Mouse (Mus musculus) kidney, postnatal 0 days (tissue): ENCODE measurements around the gene Cmbl. TPM values are rescaled to one million over a fixed set of nuclear protein-coding genes. Genes with fewer than 3 reads are reported as not detected.
A peak's percentile ranks its signal among the peaks of the same experiment; 100 is the strongest.

Source experiments
- ATAC-seq: fragments of 200-750 bp; cut with Nextera tagmentation; replicated peaks from 2 replicates; pipeline ENCODE4 v1.8.0; 2017; ENCODE audit warnings: low read depth, moderate number of reproducible peaks, moderate TSS enrichment, moderate library complexity; ENCODE audit not compliant: low FRiP score
- DNase-seq: peaks from one replicate; pipeline ENCODE4 v3.0.0-alpha.2; 2016; ENCODE audit warnings: low spot score
- H3K27ac ChIP-seq: fragments of 300-500 bp; sonication (generic); 2 replicates; pipeline ENCODE4 v1.5.1; 2014; ENCODE audit warnings: mild to moderate bottlenecking
- H3K27me3 ChIP-seq: fragments of 300-500 bp; sonication (generic); 2 replicates; pipeline ENCODE4 v1.6.1; 2014; ENCODE audit warnings: low read length, mixed read lengths; ENCODE audit not compliant: insufficient read depth
- H3K36me3 ChIP-seq: fragments of 300-500 bp; sonication (generic); 2 replicates; pipeline ENCODE4 v1.6.1; 2014; ENCODE audit warnings: low read length, mixed read lengths; ENCODE audit not compliant: insufficient read depth
- H3K4me1 ChIP-seq: fragments of 300-500 bp; sonication (generic); replicated peaks from 2 replicates; pipeline ENCODE4 v1.6.1; 2014; ENCODE audit warnings: antibody characterized with exemption, low read length, mixed read lengths; ENCODE audit not compliant: insufficient read depth
- H3K4me2 ChIP-seq: fragments of 300-500 bp; sonication (generic); 2 replicates; pipeline ENCODE4 v1.6.1; 2014; ENCODE audit warnings: mild to moderate bottlenecking, low read length, moderate library complexity, mixed read lengths
- H3K4me3 ChIP-seq: fragments of 300-500 bp; sonication (generic); replicated peaks from 2 replicates; pipeline ENCODE4 v1.5.1; 2014; ENCODE audit warnings: low read depth, low read length
- H3K9ac ChIP-seq: fragments of 300-500 bp; sonication (generic); 2 replicates; pipeline ENCODE4 v1.6.1; 2014; ENCODE audit warnings: low read depth, low read length
- H3K9me3 ChIP-seq: fragments of 300-500 bp; sonication (generic); replicated peaks from 2 replicates; pipeline ENCODE4 v1.6.1; 2016; ENCODE audit warnings: low read length, inconsistent platforms, mixed read lengths
- CTCF ChIP-seq: IDR thresholded peaks from 2 replicates; pipeline ENCODE4 v1.5.1; 2016; ENCODE audit warnings: antibody characterized with exemption, low read depth, mild to moderate bottlenecking, moderate library complexity
- WGBS: fragments of 180-500 bp; shearing (Covaris S2); extraction: QIAGEN DNeasy Blood & Tissue Kit; methylation state at CpG from one replicate; pipeline ENCODE4 v1.1.7; 2014; 5-methylcytosine and 5-hydroxymethylcytosine counted together
- polyA plus RNA-seq: library from polyadenylated mRNA; unstranded; fragments of >200 nt; fragmentation: Nextera tagmentation; extraction: Ambion mirVana; gene quantifications from 2 replicates; pipeline ENCODE4 v1.2.1, GENCODE M21; 2015

Cmbl gene
- polyA plus RNA-seq, 1 experiment from 2014 or later = 60.0 TPM

DNA sequence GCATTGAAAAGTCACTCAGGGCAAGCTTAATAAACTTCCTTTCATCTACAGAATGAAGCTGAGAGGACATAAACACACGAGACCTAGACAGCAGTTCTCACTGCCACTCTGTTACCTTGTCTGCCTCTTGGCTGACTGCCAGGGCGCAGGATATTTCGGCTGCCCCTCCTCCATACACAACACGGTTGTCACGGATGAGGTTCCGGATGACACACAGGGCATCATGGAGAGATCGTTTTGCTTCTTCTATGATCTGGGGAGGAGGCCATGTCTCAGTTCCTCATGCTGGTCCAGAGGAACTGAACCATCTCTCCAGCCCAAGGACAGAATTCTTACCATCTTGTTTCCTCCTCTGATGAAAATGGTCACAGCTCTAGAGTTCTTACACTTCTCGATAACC lies 27.3 kb downstream of the Cmbl start:
- no peaks in the 10 kb centered on the region for H3K9me3 ChIP-seq
- no peak overlapping the region for H3K9ac ChIP-seq
- ATAC-seq (no peak), DNase-seq (no peak)
- peaks cover 65% of the 10 kb centered on the region for H3K36me3 ChIP-seq
- no peak overlapping the region for H3K27ac ChIP-seq
- H3K4me3 ChIP-seq = no peak overlapping the region
- no peak for TF ChIP-seq CTCF
- no peaks in the 10 kb centered on the region for H3K27me3 ChIP-seq
- WGBS = 78% methylated on average over 8 of the region's 8 CpGs
- 0 out of 2 replicates have a peak, but pooled peaks cover 4% of the 10 kb centered on the region for H3K4me1 ChIP-seq
- H3K4me2 ChIP-seq = no peak overlapping the region

DNA sequence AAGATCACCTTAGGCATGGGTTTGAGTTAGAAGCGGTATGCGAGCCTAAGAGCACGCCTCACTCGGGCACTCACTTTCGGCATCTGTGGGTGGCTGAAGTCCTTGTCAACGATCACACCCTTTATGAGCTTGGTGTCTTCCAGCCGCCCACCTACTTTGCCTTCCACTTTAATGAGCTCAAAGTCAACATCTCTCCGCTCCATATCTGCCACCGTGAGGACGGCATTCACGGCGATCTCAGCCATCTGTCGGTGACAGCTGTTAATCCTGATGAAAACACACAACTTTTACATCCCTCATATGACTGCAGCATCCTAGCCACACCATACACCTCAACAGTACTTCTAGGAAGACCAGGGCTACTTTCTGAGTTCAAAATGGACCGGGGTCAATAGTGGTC lies 29.1 kb downstream of the Cmbl start:
- 84% methylated on average over 14 of the region's 14 CpGs for WGBS
- DNase-seq (no peak), ATAC-seq (no peak)
- Histone ChIP-seq H3K4me3 (no peak overlapping the region), H3K9ac (no peak overlapping the region), H3K9me3 (no peaks in the 10 kb centered on the region), H3K36me3 (peaks cover 65% of the 10 kb centered on the region), H3K4me2 (no peak overlapping the region), H3K4me1 (0 out of 2 replicates have a peak, but pooled peaks cover under 1% of the 10 kb centered on the region), H3K27ac (no peak overlapping the region), H3K27me3 (no peaks in the 10 kb centered on the region)
- TF ChIP-seq CTCF = no peak

DNA sequence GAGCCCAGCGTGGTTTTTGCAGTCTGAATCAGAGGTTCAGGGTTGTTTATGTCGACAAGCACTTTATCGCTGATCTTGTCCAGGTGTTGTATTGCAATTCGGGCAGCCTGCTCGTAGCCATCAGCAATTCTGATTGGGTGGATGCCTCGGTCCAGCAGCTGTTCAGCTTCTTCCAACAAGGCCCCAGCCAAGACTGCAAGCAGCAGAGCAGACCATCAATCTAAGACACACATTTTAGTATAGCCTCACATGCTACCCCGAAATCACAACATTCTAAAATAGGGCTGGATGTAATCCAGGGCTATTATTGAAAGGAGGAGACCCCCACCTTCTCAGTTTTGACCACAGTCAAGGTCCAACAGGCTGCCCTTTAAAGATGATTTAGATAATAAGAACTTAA lies 30.5 kb downstream of the Cmbl start:
- peak; percentile 84 for DNase-seq
- H3K27me3 ChIP-seq = no peaks in the 10 kb centered on the region
- H3K36me3 ChIP-seq = peaks cover 54% of the 10 kb centered on the region
- H3K4me3 ChIP-seq = no peak overlapping the region
- TF ChIP-seq CTCF = no peak
- no peak overlapping the region for H3K9ac ChIP-seq
- 60% methylated on average over 7 of the region's 7 CpGs for WGBS
- H3K4me1 ChIP-seq = peaks cover 8% of the 10 kb centered on the region
- H3K9me3 ChIP-seq = no peaks in the 10 kb centered on the region
- no peak overlapping the region for H3K4me2 ChIP-seq
- peak; percentile 54; the same call in 1 of the 2 replicates for ATAC-seq
- H3K27ac ChIP-seq = no peak overlapping the region

DNA sequence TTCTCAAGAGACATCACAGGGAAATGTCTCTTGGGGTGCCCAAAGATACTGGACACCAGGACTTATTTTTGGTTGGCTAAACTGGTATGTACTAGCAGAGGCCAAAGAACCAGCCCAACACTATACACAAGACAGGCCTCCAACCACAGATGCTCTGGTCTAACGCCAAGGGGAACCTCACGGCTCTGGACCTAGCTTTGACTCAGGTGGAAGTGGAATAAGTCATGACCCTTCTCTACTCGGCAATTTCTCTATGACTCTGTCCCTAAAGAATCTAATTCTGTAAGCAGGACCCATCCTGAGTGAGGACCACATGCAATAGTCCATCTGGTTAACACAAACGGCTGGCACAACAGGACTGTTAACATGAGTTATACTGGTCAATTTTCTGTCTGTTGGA lies 34.6 kb downstream of the Cmbl start:
- H3K27ac ChIP-seq = no peak overlapping the region
- H3K9ac ChIP-seq = no peak overlapping the region
- H3K4me2 ChIP-seq = peak overlapping the region; percentile 90
- no peak overlapping the region for H3K4me3 ChIP-seq
- no peak for DNase-seq
- H3K9me3 ChIP-seq = no peaks in the 10 kb centered on the region
- peaks cover 13% of the 10 kb centered on the region; the same call in 1 of the 2 replicates for H3K36me3 ChIP-seq
- no peaks in the 10 kb centered on the region for H3K27me3 ChIP-seq
- TF ChIP-seq CTCF = no peak
- peaks cover 16% of the 10 kb centered on the region for H3K4me1 ChIP-seq
- ATAC-seq = no peak
- WGBS = 55% methylated on average over 4 of the region's 4 CpGs

DNA sequence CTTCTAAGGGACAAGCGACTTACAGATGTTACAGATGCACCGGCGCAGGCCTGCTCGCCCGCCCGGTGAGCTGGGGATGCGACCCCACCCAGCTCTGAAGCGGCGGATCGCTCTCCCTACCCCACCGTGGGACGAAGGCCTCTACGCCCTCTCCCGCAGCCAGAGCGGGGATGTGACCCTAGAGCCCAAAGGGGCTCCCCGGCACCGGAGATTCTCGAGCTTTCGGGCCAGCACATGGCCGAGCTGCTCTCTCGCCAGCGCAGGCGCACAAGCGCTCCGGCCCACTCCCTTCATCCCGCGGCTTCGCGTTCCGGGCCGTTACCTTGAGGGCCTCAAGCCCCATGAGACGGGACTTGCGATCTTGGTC lies 36.1 kb downstream of the Cmbl start:
- H3K4me2 ChIP-seq = peak overlapping the region; percentile 90
- peak; percentile 72 for ATAC-seq
- no peak for TF ChIP-seq CTCF

DNA sequence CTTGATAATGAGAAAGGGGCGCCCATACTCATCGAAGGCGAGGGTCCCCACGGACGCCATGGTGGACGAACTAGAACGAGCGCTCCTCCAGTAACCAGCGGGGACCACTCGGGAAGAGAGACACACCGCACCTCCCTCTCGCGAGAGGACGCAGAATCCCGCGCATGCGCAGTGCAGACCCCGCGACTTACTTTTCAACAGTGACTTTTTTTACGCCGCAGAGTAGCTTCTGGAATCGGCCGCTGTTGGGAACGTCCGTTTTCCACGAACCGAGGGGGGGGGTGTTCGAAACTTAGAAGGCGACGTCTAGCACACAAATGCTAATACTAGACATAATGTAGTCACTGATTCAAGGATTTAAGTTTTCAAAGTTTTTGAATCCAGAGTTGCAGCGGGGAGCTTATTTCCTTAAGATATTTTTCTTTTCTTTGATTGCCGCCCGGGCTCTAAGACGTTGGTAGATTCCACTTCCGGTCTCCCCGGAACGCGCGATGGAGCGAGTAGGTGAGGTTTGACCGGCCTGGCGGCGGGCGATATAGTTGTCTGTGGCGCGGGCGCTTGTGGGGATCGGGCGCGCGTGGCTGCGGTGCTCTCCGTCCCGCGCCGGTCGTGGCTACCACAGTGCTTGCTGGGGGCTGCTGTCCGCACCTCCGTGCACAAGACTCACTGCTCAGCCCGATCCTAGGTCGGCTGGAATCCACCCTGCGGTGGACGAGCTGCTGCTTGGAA lies 36.6 kb downstream of the Cmbl start, which contains the start of the genes Cct5 and Fam173b:
TSS of gene Cct5 (minus strand) at position 159 of the 729 bp plus-strand sequence.
TSS of gene Fam173b (plus strand) at position 207 of the 729 bp plus-strand sequence.
- Histone ChIP-seq H3K9ac (peak within 1 kb of the TSS; percentile 86), H3K27ac (peak within 1 kb of the TSS; percentile 87), H3K9me3 (no peaks in the 10 kb centered on the region), H3K4me3 (peak within 1 kb of the TSS; percentile 84), H3K4me1 (peaks cover 16% of the 10 kb centered on the region), H3K4me2 (peak within 1 kb of the TSS; percentile 90), H3K27me3 (no peaks in the 10 kb centered on the region), H3K36me3 (0 out of 2 replicates have a peak, but pooled peaks cover 3% of the 10 kb centered on the region)
- DNase-seq (peak; percentile 99), ATAC-seq (peak; percentile 90)
- under 1% methylated on average over 63 of the region's 63 CpGs for WGBS
- no peak for TF ChIP-seq CTCF

More for the DNA sequence above, 36.1 kb downstream of the Cmbl start:
- Histone ChIP-seq H3K27me3 (no peaks in the 10 kb centered on the region), H3K9me3 (no peaks in the 10 kb centered on the region), H3K4me3 (peak overlapping the region; percentile 84), H3K36me3 (0 out of 2 replicates have a peak, but pooled peaks cover 3% of the 10 kb centered on the region), H3K27ac (peak overlapping the region; percentile 55; the same call in 1 of the 2 replicates), H3K4me1 (peaks cover 16% of the 10 kb centered on the region), H3K9ac (peak overlapping the region; percentile 86)
- no peak for DNase-seq
- WGBS = under 1% methylated on average over 33 of the region's 33 CpGs
